Mouse (Mus musculus) forebrain, embryonic 10.5 days (tissue): ENCODE measurements around the gene Pklr. TPM values are rescaled to one million over a fixed set of nuclear protein-coding genes. Genes with fewer than 3 reads are reported as not detected.

ENCODE experiments used
- DNase-seq: peaks from one replicate; pipeline ENCODE4 v3.0.0-alpha.2; 2017; ENCODE audit warnings: low spot score; ENCODE audit errors: extremely low spot score
- H3K27ac ChIP-seq: fragments of 300-500 bp; sonication (generic); 2 replicates; pipeline ENCODE4 v1.5.1; 2016; ENCODE audit warnings: mild to moderate bottlenecking
- H3K27me3 ChIP-seq: fragments of 300-500 bp; sonication (generic); 2 replicates; pipeline ENCODE4 v1.6.1; 2016; ENCODE audit warnings: mild to moderate bottlenecking; ENCODE audit not compliant: poor library complexity, severe bottlenecking
- H3K36me3 ChIP-seq: fragments of 300-500 bp; sonication (generic); replicated peaks from 2 replicates; pipeline ENCODE4 v1.6.1; 2016; ENCODE audit warnings: mild to moderate bottlenecking, moderate library complexity
- H3K4me1 ChIP-seq: fragments of 300-500 bp; sonication (generic); 2 replicates; pipeline ENCODE4 v1.6.1; 2016
- H3K4me3 ChIP-seq: fragments of 300-500 bp; sonication (generic); 2 replicates; pipeline ENCODE4 v1.5.1; 2016; ENCODE audit warnings: mild to moderate bottlenecking, moderate library complexity
- H3K9me3 ChIP-seq: fragments of 300-500 bp; sonication (generic); 2 replicates; pipeline ENCODE4 v1.6.1; 2016; ENCODE audit warnings: mild to moderate bottlenecking, moderate library complexity
- WGBS: fragments of 180-500 bp; shearing (Covaris S2); methylation state at CpG from one replicate; pipeline ENCODE4 v1.1.7; 2016; 5-methylcytosine and 5-hydroxymethylcytosine counted together
- polyA plus RNA-seq: library from polyadenylated mRNA; unstranded; fragments of >200 nt; fragmentation: Nextera tagmentation; extraction: Ambion mirVana; gene quantifications from 2 replicates; pipeline ENCODE4 v1.2.1, GENCODE M21; 2016

Gene Pklr
- polyA plus RNA-seq, 1 experiment from 2014 or later, result 5.6 TPM

GRCm38 (mm10) chr3:89193351-89193750, 57.4 kb downstream of the Pklr start:
- Histone ChIP-seq H3K4me1 (peaks cover 24% of the 10 kb centered on the region), H3K4me3 (no peak overlapping the region), H3K36me3 (peaks cover 6% of the 10 kb centered on the region), H3K27me3 (peaks cover 6% of the 10 kb centered on the region), H3K9me3 (no peaks in the 10 kb centered on the region), H3K27ac (no peak overlapping the region)
- 74% methylated on average over 1 of the region's 1 CpGs for WGBS
- DNase-seq, result no peak

DNA sequence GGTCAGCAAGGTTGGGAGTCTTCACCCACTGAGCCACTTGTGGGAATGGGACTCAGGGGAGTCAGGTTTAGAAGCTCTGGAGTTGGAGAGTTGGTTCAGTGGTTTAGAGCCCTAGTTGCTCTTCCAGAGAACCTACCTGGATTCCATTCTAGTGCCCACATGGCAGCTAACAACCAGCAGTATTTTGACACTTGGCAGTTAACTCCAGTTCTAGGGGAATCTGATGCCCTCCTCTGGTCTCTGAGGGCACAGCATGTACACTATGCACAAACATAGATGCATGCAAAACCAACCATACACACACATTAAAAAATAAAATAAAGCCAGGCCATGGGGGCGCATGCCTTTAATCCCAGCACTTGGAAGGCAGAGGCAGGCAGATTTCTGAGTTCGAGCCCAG, 57.9 kb downstream of the Pklr start:
- H3K4me1 ChIP-seq, result peaks cover 19% of the 10 kb centered on the region
- 91% methylated on average over 2 of the region's 2 CpGs for WGBS
- H3K4me3 ChIP-seq, result no peak overlapping the region
- peak; percentile 16 for DNase-seq
- H3K9me3 ChIP-seq, result no peaks in the 10 kb centered on the region
- peaks cover 1% of the 10 kb centered on the region; the same call in 1 of the 2 replicates for H3K36me3 ChIP-seq
- H3K27me3 ChIP-seq, result peaks cover 1% of the 10 kb centered on the region
- H3K27ac ChIP-seq, result no peak overlapping the region

Other genes starting within 250 kb of the Pklr start
- 70.0 and 70.2 TPM in 2 replicates for gene Msto1, start 222.1 kb upstream of the Pklr start, polyA plus RNA-seq
- 14.2 and 15.2 TPM in 2 replicates for gene Ash1l, start 185.5 kb upstream of the Pklr start, polyA plus RNA-seq
- gene Dap3, start 185.0 kb upstream of the Pklr start, polyA plus RNA-seq, result 133 and 135 TPM in 2 replicates
- 12.4 and 13.7 TPM in 2 replicates for gene Rusc1, start 42.8 kb upstream of the Pklr start, polyA plus RNA-seq
- not detected in 2 replicates for gene Gm43738, start 35.0 kb upstream of the Pklr start, polyA plus RNA-seq
- 327 and 359 TPM in 2 replicates for gene Fdps, start 34.2 kb upstream of the Pklr start, polyA plus RNA-seq
- 4.8 and 5.5 TPM in 2 replicates for gene Hcn3, start 24.1 kb downstream of the Pklr start, polyA plus RNA-seq
- gene Clk2, start 28.7 kb downstream of the Pklr start, polyA plus RNA-seq, result 33.7 and 34.2 TPM in 2 replicates
- gene Scamp3, start 41.3 kb downstream of the Pklr start, polyA plus RNA-seq, result 100 and 103 TPM in 2 replicates
- 25.1 and 25.6 TPM in 2 replicates for gene Fam189b, start 47.0 kb downstream of the Pklr start, polyA plus RNA-seq
- 34.2 and 34.7 TPM in 2 replicates for gene Gba, start 66.8 kb downstream of the Pklr start, polyA plus RNA-seq
- gene Thbs3, start 79.0 kb downstream of the Pklr start, polyA plus RNA-seq, result 65.8 and 78.2 TPM in 2 replicates
- 227 and 242 TPM in 2 replicates for gene Mtx1, start 90.9 kb downstream of the Pklr start, polyA plus RNA-seq
- 1.7 and 1.8 TPM in 2 replicates for gene Muc1, start 92.9 kb downstream of the Pklr start, polyA plus RNA-seq
- gene Krtcap2, start 109.8 kb downstream of the Pklr start, polyA plus RNA-seq, result 260 and 275 TPM in 2 replicates
- gene Trim46, start 110.2 kb downstream of the Pklr start, polyA plus RNA-seq, result 4.4 and 5.4 TPM in 2 replicates
- 76.7 and 78.6 TPM in 2 replicates for gene Dpm3, start 123.2 kb downstream of the Pklr start, polyA plus RNA-seq
- 25.1 and 26.0 TPM in 2 replicates for gene Slc50a1, start 134.4 kb downstream of the Pklr start, polyA plus RNA-seq
- gene Efna1, start 145.0 kb downstream of the Pklr start, polyA plus RNA-seq, result 12.9 and 13.2 TPM in 2 replicates
- gene Efna3, start 186.8 kb downstream of the Pklr start, polyA plus RNA-seq, result 3.0 and 4.0 TPM in 2 replicates
- gene Efna4, start 201.9 kb downstream of the Pklr start, polyA plus RNA-seq, result 27.6 and 28.7 TPM in 2 replicates
- gene Adam15, start 213.9 kb downstream of the Pklr start, polyA plus RNA-seq, result 32.1 and 39.5 TPM in 2 replicates
- 0.06 and 0.16 TPM in 2 replicates for gene Dcst2, start 225.8 kb downstream of the Pklr start, polyA plus RNA-seq
- gene Dcst1, start 229.1 kb downstream of the Pklr start, polyA plus RNA-seq, result 0.23 TPM in 1 of 2 replicates, not detected in the other